Mouse (Mus musculus): ENCODE data around the gene 4930556J24Rik. TPM values are rescaled to one million over a fixed set of nuclear protein-coding genes. Genes with fewer than 3 reads are reported as not detected.

The 4930556J24Rik gene
- polyA plus RNA-seq (2017; shearing (Covaris generic)) = not detected

GRCm38 (mm10) chr11:3976678-3977077, at the start of gene 4930556J24Rik:
4930556J24Rik (minus strand) TSS chr11:3976778.

GRCm38 (mm10) chr11:3983291-3983862, 6.8 kb upstream of the 4930556J24Rik start, which contains the start of gene Gal3st1:
Gal3st1 (plus strand) TSS chr11:3983636.

GRCm38 (mm10) chr11:3963610-3964415, 12.8 kb downstream of the 4930556J24Rik start, which contains the start of gene Pes1:
Pes1 (plus strand) TSS chr11:3963975.

GRCm38 (mm10) chr11:3931511-3932211, 44.9 kb downstream of the 4930556J24Rik start, which contains the start of gene Tcn2:
Tcn2 (minus strand) TSS chr11:3932159.

GRCm38 (mm10) chr11:3914109-3914840, 62.3 kb downstream of the 4930556J24Rik start, which contains the start of gene Slc35e4:
Slc35e4 (minus strand) TSS chr11:3914664.

GRCm38 (mm10) chr11:3894406-3895281, 81.9 kb downstream of the 4930556J24Rik start, which contains the start of the genes 4921536K21Rik and Dusp18:
4921536K21Rik (minus strand) TSS chr11:3895098.
Dusp18 (plus strand) TSS chr11:3895240.

Other genes starting within 250 kb of the 4930556J24Rik start
- not detected for gene Osbp2, start 112.9 kb downstream of the 4930556J24Rik start, polyA plus RNA-seq (2017; shearing (Covaris generic))
- not detected for gene 4921536K21Rik, start 81.7 kb downstream of the 4930556J24Rik start, polyA plus RNA-seq (2017; shearing (Covaris generic))
- gene Dusp18, start 81.5 kb downstream of the 4930556J24Rik start, polyA plus RNA-seq (2017; shearing (Covaris generic)) = 0.27 TPM
- 2.8 TPM for gene Slc35e4, start 62.1 kb downstream of the 4930556J24Rik start, polyA plus RNA-seq (2017; shearing (Covaris generic))
- 35.5 TPM for gene Tcn2, start 44.6 kb downstream of the 4930556J24Rik start, polyA plus RNA-seq (2017; shearing (Covaris generic))
- 88.8 TPM for gene Pes1, start 12.8 kb downstream of the 4930556J24Rik start, polyA plus RNA-seq (2017; shearing (Covaris generic))
- gene Gal3st1, start 6.9 kb upstream of the 4930556J24Rik start, polyA plus RNA-seq (2017; shearing (Covaris generic)) = 0.45 TPM
- not detected for gene Sec14l4, start 54.7 kb upstream of the 4930556J24Rik start, polyA plus RNA-seq (2017; shearing (Covaris generic))
- gene Sec14l3, start 88.1 kb upstream of the 4930556J24Rik start, polyA plus RNA-seq (2017; shearing (Covaris generic)) = not detected
- 3.2 TPM for gene Mtfp1, start 118.7 kb upstream of the 4930556J24Rik start, polyA plus RNA-seq (2017; shearing (Covaris generic))
- gene Sec14l2, start 146.6 kb upstream of the 4930556J24Rik start, polyA plus RNA-seq (2017; shearing (Covaris generic)) = 1.5 TPM
- 17.0 TPM for gene Rnf215, start 158.4 kb upstream of the 4930556J24Rik start, polyA plus RNA-seq (2017; shearing (Covaris generic))
- gene Ccdc157, start 183.5 kb upstream of the 4930556J24Rik start, polyA plus RNA-seq (2017; shearing (Covaris generic)) = 7.1 TPM
- gene Sf3a1, start 183.6 kb upstream of the 4930556J24Rik start, polyA plus RNA-seq (2017; shearing (Covaris generic)) = 102 TPM
- 40.4 TPM for gene Tbc1d10a, start 210.0 kb upstream of the 4930556J24Rik start, polyA plus RNA-seq (2017; shearing (Covaris generic))
- gene Castor1, start 241.4 kb upstream of the 4930556J24Rik start, polyA plus RNA-seq (2017; shearing (Covaris generic)) = 45.9 TPM